Mouse (Mus musculus) neural tube, embryonic 15.5 days (tissue): ENCODE results near the gene Ptk7. TPM values are rescaled to one million over a fixed set of nuclear protein-coding genes. Genes with fewer than 3 reads are reported as not detected.

Source experiments
- ATAC-seq: fragments of 200-750 bp; cut with Nextera tagmentation; 2 replicates; pipeline ENCODE4 v1.8.0; 2017; ENCODE audit warnings: mild to moderate bottlenecking, moderate TSS enrichment, moderate library complexity; ENCODE audit not compliant: low FRiP score
- H3K27ac ChIP-seq: fragments of 300-500 bp; sonication (generic); replicated peaks from 2 replicates; pipeline ENCODE4 v1.5.1; 2015; ENCODE audit warnings: mild to moderate bottlenecking, inconsistent platforms
- H3K27me3 ChIP-seq: fragments of 300-500 bp; sonication (generic); replicated peaks from 2 replicates; pipeline ENCODE4 v1.6.1; 2015; ENCODE audit warnings: inconsistent platforms
- H3K36me3 ChIP-seq: fragments of 300-500 bp; sonication (generic); 2 replicates; pipeline ENCODE4 v1.6.1; 2015; ENCODE audit warnings: inconsistent platforms
- H3K4me1 ChIP-seq: fragments of 300-500 bp; sonication (generic); 2 replicates; pipeline ENCODE4 v1.6.1; 2015; ENCODE audit warnings: inconsistent platforms
- H3K4me2 ChIP-seq: fragments of 300-500 bp; sonication (generic); 2 replicates; pipeline ENCODE4 v1.6.1; 2015; ENCODE audit warnings: inconsistent platforms, mild to moderate bottlenecking, moderate library complexity
- H3K4me3 ChIP-seq: fragments of 300-500 bp; sonication (generic); replicated peaks from 2 replicates; pipeline ENCODE4 v1.5.1; 2015; ENCODE audit warnings: mild to moderate bottlenecking, inconsistent platforms
- H3K9ac ChIP-seq: fragments of 300-500 bp; sonication (generic); replicated peaks from 2 replicates; pipeline ENCODE4 v1.6.1; 2015; ENCODE audit warnings: mild to moderate bottlenecking, inconsistent platforms
- H3K9me3 ChIP-seq: fragments of 300-500 bp; sonication (generic); replicated peaks from 2 replicates; pipeline ENCODE4 v1.6.1; 2016; ENCODE audit warnings: inconsistent platforms
- WGBS: fragments of 180-500 bp; shearing (Covaris S2); methylation state at CpG from one replicate; pipeline ENCODE4 v1.1.7; 2015; ENCODE audit warnings: mixed read lengths; 5-methylcytosine and 5-hydroxymethylcytosine counted together
- microRNA-seq: library from miRNA; unstranded; fragments of <30 nt; microRNA quantifications from one replicate; pipeline ENCODE4, GENCODE M21; 2017
- polyA plus RNA-seq: library from polyadenylated mRNA; unstranded; fragments of >200 nt; fragmentation: Nextera tagmentation; extraction: Ambion mirVana; gene quantifications from 2 replicates; pipeline ENCODE4 v1.2.1, GENCODE M21; 2015

The Ptk7 gene
- polyA plus RNA-seq, 1 experiment from 2014 or later: 29.3 TPM

GRCm38 (mm10) chr17:46545813-46546564 is 83.3 kb downstream of the Ptk7 start, which contains the start of gene Cul9:
TSS of gene Cul9 (minus strand) at chr17:46546388.
- ATAC-seq: peak; percentile 94
- H3K4me2 ChIP-seq: peak within 1 kb of the TSS; percentile 70
- peaks cover 29% of the 10 kb centered on the region for H3K4me1 ChIP-seq
- peaks cover 46% of the 10 kb centered on the region for H3K36me3 ChIP-seq
- peak within 1 kb of the TSS; percentile 81 for H3K4me3 ChIP-seq
- peak within 1 kb of the TSS; percentile 95 for H3K9ac ChIP-seq
- H3K27ac ChIP-seq: peak within 1 kb of the TSS; percentile 60
- H3K9me3 ChIP-seq: no peaks in the 10 kb centered on the region
- WGBS: 2% methylated on average over 43 of the region's 49 CpGs
- H3K27me3 ChIP-seq: peaks cover 6% of the 10 kb centered on the region

GRCm38 (mm10) chr17:46543661-46544060 is 85.6 kb downstream of the Ptk7 start:
- peaks cover 28% of the 10 kb centered on the region for H3K4me1 ChIP-seq
- no peak for ATAC-seq
- no peak overlapping the region for H3K9ac ChIP-seq
- no peak overlapping the region for H3K4me3 ChIP-seq
- H3K27ac ChIP-seq: no peak overlapping the region
- WGBS: 94% methylated on average over 12 of the region's 12 CpGs
- peaks cover 4% of the 10 kb centered on the region for H3K27me3 ChIP-seq
- no peak overlapping the region for H3K4me2 ChIP-seq
- peaks cover 45% of the 10 kb centered on the region for H3K36me3 ChIP-seq
- H3K9me3 ChIP-seq: no peaks in the 10 kb centered on the region

- Histone ChIP-seq H3K4me2 (no peak overlapping the region), H3K4me3 (no peak overlapping the region), H3K9me3 (no peaks in the 10 kb centered on the region), H3K36me3 (peaks cover 55% of the 10 kb centered on the region), H3K9ac (no peak overlapping the region), H3K27ac (no peak overlapping the region), H3K27me3 (peaks cover 11% of the 10 kb centered on the region), H3K4me1 (no peaks in the 10 kb centered on the region)
- ATAC-seq: peak; percentile 45; the same call in 1 of the 2 replicates
- WGBS: 39% methylated on average over 12 of the region's 12 CpGs
These were observed 103.6 kb downstream of the Ptk7 start for GRCm38 (mm10) chr17:46525579-46526307.

- H3K4me1 ChIP-seq: no peaks in the 10 kb centered on the region
- peaks cover 56% of the 10 kb centered on the region for H3K36me3 ChIP-seq
- ATAC-seq: no peak
- H3K4me3 ChIP-seq: no peak overlapping the region
- WGBS: 88% methylated on average over 10 of the region's 10 CpGs
- H3K9me3 ChIP-seq: no peaks in the 10 kb centered on the region
- no peak overlapping the region for H3K9ac ChIP-seq
- H3K4me2 ChIP-seq: no peak overlapping the region
- H3K27me3 ChIP-seq: peaks cover 11% of the 10 kb centered on the region
- no peak overlapping the region for H3K27ac ChIP-seq
These were observed 104.2 kb downstream of the Ptk7 start for GRCm38 (mm10) chr17:46525065-46525464.

GRCm38 (mm10) chr17:46521963-46522668 is 107.2 kb downstream of the Ptk7 start:
- 35% methylated on average over 24 of the region's 24 CpGs for WGBS
- no peak for ATAC-seq

GRCm38 (mm10) chr17:46521174-46521573 is 108.1 kb downstream of the Ptk7 start:
- 79% methylated on average over 9 of the region's 9 CpGs for WGBS

More at GRCm38 (mm10) chr17:46521963-46522668, 107.2 kb downstream of the Ptk7 start:
- Histone ChIP-seq H3K27me3 (peaks cover 14% of the 10 kb centered on the region), H3K27ac (no peak overlapping the region), H3K4me2 (no peak overlapping the region), H3K4me3 (no peak overlapping the region), H3K9ac (no peak overlapping the region), H3K9me3 (no peaks in the 10 kb centered on the region), H3K4me1 (no peaks in the 10 kb centered on the region), H3K36me3 (peaks cover 57% of the 10 kb centered on the region)

GRCm38 (mm10) chr17:46520385-46520979 is 108.8 kb downstream of the Ptk7 start:
- no peak overlapping the region for H3K9ac ChIP-seq
- H3K9me3 ChIP-seq: no peaks in the 10 kb centered on the region
- no peak for ATAC-seq
- H3K27me3 ChIP-seq: peaks cover 14% of the 10 kb centered on the region
- H3K4me2 ChIP-seq: peak overlapping the region; percentile 3; the same call in 1 of the 2 replicates
- peaks cover 47% of the 10 kb centered on the region for H3K36me3 ChIP-seq
- no peak overlapping the region for H3K27ac ChIP-seq
- H3K4me3 ChIP-seq: no peak overlapping the region
- WGBS: 48% methylated on average over 25 of the region's 25 CpGs
- H3K4me1 ChIP-seq: no peaks in the 10 kb centered on the region

More at GRCm38 (mm10) chr17:46521174-46521573, 108.1 kb downstream of the Ptk7 start:
- Histone ChIP-seq H3K27me3 (peaks cover 14% of the 10 kb centered on the region), H3K9me3 (no peaks in the 10 kb centered on the region), H3K27ac (no peak overlapping the region), H3K4me2 (no peak overlapping the region), H3K9ac (no peak overlapping the region), H3K4me3 (no peak overlapping the region), H3K36me3 (peaks cover 53% of the 10 kb centered on the region), H3K4me1 (no peaks in the 10 kb centered on the region)
- no peak for ATAC-seq

GRCm38 (mm10) chr17:46519971-46520370 is 109.3 kb downstream of the Ptk7 start:
- no peak for ATAC-seq
- no peak overlapping the region for H3K27ac ChIP-seq
- 61% methylated on average over 10 of the region's 10 CpGs for WGBS
- peak overlapping the region; percentile 3; the same call in 1 of the 2 replicates for H3K4me2 ChIP-seq
- no peak overlapping the region for H3K9ac ChIP-seq
- H3K27me3 ChIP-seq: peaks cover 14% of the 10 kb centered on the region
- no peaks in the 10 kb centered on the region for H3K4me1 ChIP-seq
- H3K9me3 ChIP-seq: no peaks in the 10 kb centered on the region
- no peak overlapping the region for H3K4me3 ChIP-seq
- peaks cover 41% of the 10 kb centered on the region for H3K36me3 ChIP-seq

Small RNA genes lying within 50 kb of the gene (microRNA-seq; reads per million reads assigned to microRNA genes)
- gene Mir6976: not detected

Other genes starting within 250 kb of the Ptk7 start
- 19.0 and 19.9 TPM in 2 replicates for gene Zfp318, start 245.8 kb downstream of the Ptk7 start, polyA plus RNA-seq
- 2.7 and 43.4 TPM in 2 replicates for gene Crip3, start 200.6 kb downstream of the Ptk7 start, polyA plus RNA-seq
- gene Slc22a7, start 191.0 kb downstream of the Ptk7 start, polyA plus RNA-seq: 1.3 TPM in 1 of 2 replicates, not detected in the other
- 5.5 and 7.8 TPM in 2 replicates for gene Ttbk1, start 141.8 kb downstream of the Ptk7 start, polyA plus RNA-seq
- gene Dnph1, start 132.8 kb downstream of the Ptk7 start, polyA plus RNA-seq: 13.6 and 22.7 TPM in 2 replicates
- gene Cul9, start 83.1 kb downstream of the Ptk7 start, polyA plus RNA-seq: 17.3 and 22.6 TPM in 2 replicates
- 2.5 and 6.4 TPM in 2 replicates for gene Srf, start 73.3 kb downstream of the Ptk7 start, polyA plus RNA-seq
- 31.8 and 32.3 TPM in 2 replicates for gene Klc4, start 16.5 kb upstream of the Ptk7 start, polyA plus RNA-seq
- gene Mrpl2, start 16.7 kb upstream of the Ptk7 start, polyA plus RNA-seq: 64.9 and 80.5 TPM in 2 replicates
- gene Cul7, start 20.8 kb upstream of the Ptk7 start, polyA plus RNA-seq: 37.1 and 40.1 TPM in 2 replicates
- gene Rrp36, start 44.8 kb upstream of the Ptk7 start, polyA plus RNA-seq: 53.5 and 59.1 TPM in 2 replicates
- gene Mea1, start 49.3 kb upstream of the Ptk7 start, polyA plus RNA-seq: 275 and 308 TPM in 2 replicates
- 166 TPM in 2 replicates for gene Klhdc3, start 51.4 kb upstream of the Ptk7 start, polyA plus RNA-seq
- gene Ppp2r5d, start 75.6 kb upstream of the Ptk7 start, polyA plus RNA-seq: 89.1 and 93.2 TPM in 2 replicates
- gene Pex6, start 82.0 kb upstream of the Ptk7 start, polyA plus RNA-seq: 27.8 and 28.3 TPM in 2 replicates
- gene Gnmt, start 99.7 kb upstream of the Ptk7 start, polyA plus RNA-seq: 1.7 and 1.9 TPM in 2 replicates
- 72.2 and 76.1 TPM in 2 replicates for gene Cnpy3, start 122.7 kb upstream of the Ptk7 start, polyA plus RNA-seq
- gene Ptcra, start 134.2 kb upstream of the Ptk7 start, polyA plus RNA-seq: 0.19 and 43.5 TPM in 2 replicates
- 53.8 and 56.8 TPM in 2 replicates for gene 2310039H08Rik, start 143.1 kb upstream of the Ptk7 start, polyA plus RNA-seq
- 77.2 and 88.4 TPM in 2 replicates for gene Rpl7l1, start 153.2 kb upstream of the Ptk7 start, polyA plus RNA-seq
- 6.6 and 8.3 TPM in 2 replicates for gene Bicral, start 229.0 kb upstream of the Ptk7 start, polyA plus RNA-seq